Mouse (Mus musculus) adrenal gland (tissue): ENCODE measurements around the gene Cd24a.

Experiments
- intact Hi-C: fragments of 180-260 bp; cut with DNase I; formaldehyde crosslinking; loops from one replicate; pipeline ENCODE4 v1.15.1; 2025

Cd24a gene

DNA sequence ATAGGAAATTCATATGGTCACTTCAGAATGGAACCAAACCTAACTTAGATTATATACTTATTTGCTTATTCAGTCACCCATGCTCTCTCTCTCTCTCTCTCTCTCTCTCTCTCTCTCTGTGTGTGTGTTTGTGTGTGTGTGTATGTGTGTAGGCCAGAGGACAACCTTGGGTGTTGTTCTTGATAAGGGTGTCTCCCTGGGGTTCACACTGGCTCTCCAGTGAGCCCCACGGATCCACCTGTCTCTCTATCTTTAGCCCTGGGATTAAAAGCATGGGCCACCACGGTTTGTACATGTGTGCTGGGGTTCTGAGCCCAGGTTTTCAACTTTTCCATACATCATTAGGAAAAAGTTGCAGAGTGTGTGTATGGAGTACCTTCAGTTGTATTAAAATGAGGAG, 41.9 kb downstream of the Cd24a start:
- intact Hi-C loops: no loop called here

DNA sequence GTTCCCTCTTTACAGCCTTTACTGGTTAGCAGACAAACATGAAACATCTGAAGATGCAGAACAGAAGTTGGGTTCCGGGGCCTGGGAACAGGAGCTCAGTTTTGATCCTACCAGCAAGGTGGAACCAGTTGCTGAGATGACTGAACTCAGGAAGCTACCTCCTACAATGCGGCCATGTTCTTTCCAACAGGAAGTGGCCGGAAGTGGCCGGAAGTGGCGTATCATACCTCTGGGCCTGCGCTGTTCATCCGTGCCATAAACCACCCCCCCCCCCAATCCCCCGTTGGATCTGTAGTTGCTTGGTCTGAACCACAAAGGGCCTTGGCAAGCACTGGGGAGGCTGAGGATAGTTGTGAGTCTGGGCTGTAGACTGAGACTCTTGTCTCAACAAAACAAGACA, 45.4 kb downstream of the Cd24a start:
- intact Hi-C loops: no loop called here

DNA sequence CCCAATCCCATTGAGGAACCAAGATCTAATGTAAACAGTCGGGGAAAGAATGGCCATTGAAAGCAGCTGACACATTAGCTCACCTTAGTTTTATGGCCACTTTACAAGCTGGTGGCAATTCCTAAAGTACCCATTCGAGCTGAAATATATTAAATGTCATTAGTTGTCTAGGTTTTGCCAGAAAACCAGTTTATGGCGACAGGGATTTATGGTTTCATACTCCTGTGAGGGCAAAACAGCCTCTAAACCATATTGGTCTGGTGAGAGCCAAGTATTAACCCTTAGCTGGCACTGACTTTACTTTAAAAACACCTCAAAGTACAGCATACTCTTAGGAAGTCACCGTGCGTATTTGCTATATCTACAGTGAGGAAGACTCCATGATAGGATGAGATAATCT, 46.3 kb downstream of the Cd24a start:
- intact Hi-C loops: no loop called here

DNA sequence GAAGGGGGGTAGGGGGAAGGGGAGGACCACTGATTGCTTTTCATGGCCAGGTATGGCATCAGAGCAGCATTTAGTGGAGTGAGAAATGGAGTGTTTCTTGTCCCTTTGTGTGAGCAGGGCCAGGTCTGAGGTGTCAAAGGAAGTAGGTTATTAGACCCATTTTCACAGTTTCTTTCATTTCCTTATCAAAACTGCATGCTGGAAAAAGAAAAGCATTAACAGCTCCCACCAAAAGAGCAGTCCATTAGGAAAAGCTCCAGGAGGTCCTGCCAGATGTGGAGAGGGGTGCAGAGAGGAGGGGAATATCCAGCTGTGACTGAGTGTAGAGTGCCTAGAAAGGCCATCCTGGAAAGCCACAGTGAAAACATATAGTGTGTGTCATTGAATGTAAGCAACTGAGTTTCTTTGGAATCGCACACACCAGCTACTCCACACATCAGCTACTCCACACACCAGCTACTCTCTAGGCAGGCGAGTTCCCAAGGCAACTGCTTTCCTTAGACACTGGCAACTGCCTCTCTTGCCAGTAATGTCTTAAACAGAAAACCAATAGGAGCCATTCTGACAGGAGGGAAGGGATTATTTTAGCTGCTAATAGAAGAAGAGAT, 46.8 kb downstream of the Cd24a start:
- intact Hi-C loops: no loop called here

DNA sequence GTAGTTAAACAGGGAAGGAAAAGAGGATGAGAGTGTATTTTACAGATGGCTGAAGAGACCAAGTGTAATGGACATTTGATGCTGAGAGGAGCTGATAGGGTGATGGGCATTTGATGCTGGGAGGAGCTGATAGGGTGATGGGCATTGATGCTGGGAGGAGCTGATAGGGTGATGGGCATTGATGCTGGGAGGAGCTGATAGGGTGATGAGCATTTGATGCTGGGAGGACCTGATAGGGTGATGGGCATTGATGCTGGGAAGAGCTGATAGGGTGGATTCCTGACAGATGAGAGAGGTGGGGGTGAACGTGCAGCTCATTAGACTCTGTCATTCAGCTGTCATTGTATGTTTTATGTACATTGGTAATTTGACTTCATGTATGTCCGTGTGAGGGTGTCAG, 47.5 kb downstream of the Cd24a start:
- intact Hi-C loops: no loop called here

DNA sequence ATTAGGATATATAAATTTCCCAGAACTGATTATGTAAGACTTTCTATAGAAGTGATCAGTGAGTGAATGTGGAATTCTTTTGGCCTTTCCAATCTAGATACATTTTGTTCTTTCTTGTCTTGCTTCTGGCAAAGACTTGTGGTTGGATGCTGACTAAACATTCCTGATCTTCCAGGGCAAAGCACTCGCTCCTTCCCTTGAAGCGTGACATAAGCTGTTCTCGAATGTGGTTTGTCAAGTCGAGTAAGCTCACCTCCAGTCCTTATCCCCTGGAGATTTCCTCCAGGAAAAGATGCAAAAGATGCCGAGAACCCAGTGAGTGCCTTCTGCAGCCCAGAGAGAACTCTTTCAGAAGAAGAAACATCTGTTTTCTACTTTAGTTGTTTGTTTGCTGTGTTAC, 51.1 kb downstream of the Cd24a start:
- intact Hi-C loops: no loop called here

DNA sequence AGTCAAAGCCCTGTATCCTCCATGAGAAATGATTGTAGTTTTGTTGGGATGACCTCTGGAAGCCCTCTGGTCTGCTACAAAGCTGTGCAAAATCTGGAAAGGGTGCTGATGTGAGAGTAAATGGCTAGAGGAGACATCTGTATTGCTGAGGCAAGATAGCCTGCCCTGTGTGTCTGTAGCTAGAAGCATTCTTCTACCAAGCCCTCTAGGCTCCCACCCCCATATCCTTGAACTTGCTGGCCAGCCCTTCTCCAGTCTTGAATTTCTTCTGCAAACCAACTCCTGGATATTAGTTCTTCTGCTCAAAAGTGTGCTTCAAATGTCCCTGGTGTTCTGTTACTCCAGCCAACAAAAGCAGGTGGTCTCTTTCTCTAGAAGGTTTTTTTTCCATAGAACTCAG, 51.8 kb downstream of the Cd24a start:
- intact Hi-C loops: no loop called here

DNA sequence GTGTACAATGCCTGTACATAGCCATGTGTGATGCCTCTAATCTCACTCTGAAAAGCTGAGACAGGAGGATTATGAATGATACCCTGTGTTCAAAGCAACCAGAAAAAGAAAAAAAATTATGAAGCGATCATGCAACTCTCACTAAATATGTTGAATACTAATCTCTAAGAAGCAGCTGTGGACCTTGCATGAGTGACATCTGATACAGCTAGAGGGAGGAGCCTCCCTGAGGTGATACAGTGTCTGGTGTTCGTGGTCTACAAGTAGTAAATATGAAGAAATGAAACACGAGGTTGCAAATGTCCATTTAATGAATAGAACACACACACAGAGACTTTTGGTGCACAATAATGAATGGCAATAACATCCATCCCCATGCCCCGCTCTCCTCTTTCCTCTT, 52.5 kb downstream of the Cd24a start:
- intact Hi-C loops: no loop called here

DNA sequence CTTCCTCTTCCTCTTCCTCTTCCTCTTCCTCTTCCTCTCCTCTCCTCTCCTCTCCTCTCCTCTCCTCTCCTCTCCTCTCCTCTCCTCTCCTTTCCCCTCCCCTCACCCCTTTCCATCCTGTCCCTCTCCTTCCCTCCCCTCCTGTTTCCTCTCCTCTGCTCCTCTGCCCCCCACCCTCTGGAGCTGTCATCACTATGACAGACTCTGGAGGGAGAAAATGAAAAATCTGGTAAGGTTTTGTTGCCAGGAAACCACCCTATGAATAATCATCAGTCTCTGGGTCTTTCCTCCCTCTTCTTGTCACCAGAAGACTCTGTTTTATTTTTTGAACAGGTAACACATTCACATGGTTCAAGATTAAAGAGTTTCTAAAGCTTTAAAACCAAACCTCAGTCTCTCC, 53.0 kb downstream of the Cd24a start:
- intact Hi-C loops: no loop called here

DNA sequence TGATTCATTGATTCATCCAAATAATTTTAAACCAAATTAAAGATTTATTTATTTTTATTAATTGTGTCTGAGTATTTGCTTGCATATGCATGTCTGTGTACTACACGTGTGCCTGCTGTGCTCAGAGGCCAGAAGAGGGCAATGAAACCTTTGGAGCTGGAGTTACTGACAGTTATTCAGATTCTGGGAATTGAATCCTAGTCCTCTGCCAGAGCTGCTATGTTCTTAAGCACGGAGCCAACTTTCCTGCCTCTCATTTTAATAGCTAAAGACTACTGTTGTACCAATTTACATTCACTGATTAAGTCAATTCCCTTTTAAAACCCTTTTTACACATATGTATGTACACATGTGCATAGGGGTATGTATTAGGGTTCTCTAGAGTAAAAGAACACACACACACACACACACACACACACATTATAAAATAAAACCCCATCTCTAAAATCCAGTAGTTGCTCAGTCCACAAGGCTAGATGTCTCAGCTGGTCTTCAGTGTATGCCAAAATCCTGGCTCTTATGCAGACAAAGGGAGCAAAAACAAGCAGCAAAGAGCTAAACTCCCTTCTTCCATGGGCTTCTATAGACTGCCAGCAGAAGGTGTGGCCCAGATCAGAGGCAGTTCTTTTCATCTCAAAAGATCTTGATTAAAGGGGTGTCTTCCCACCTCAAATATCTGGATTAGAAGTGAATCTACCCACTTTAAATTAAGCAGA, 53.7 kb downstream of the Cd24a start:
- intact Hi-C loops: no loop called here

DNA sequence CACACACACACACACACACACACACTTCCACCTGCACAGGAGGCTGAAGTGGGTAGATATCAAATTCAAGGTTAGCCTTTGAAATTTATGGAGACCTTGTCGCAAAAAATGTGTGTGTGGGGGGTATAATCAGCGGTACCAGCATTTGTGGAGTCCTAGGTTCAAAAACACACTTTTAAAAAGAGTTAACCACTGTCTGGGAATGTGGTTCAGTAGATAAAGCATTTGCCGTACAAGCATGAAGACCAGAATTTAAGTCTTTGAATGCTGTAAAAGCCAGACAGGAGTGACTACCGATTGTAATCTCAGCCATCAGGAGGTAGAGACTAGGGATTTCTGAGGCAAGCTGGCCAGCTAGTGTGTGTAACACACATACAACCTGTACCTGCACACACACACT, 55.0 kb downstream of the Cd24a start:
- intact Hi-C loops: no loop called here
